Mouse (Mus musculus): Measurements from ENCODE around the gene Slc25a25.

GRCm38 (mm10) chr2:32451870-32452372 lies 676 bp upstream of the Slc25a25 start:
- TF ChIP-seq POLR2A (IDR thresholded peaks at IDR 0.05; ENCODE audit: insufficient read length, low read depth) (peak; percentile 60), USF1 (IDR thresholded peaks at IDR 0.05; ENCODE audit: low read depth) (no peak), TCF12 (IDR thresholded peaks at IDR 0.05; ENCODE audit: insufficient read depth, poor library complexity, severe bottlenecking) (no peak), POLR2AphosphoS2 (IDR thresholded peaks at IDR 0.05; ENCODE audit: insufficient read length, low read depth) (peak; percentile 47), TCF3 (IDR thresholded peaks at IDR 0.05; ENCODE audit: insufficient read length, low read depth) (no peak), MAX (IDR thresholded peaks at IDR 0.05; ENCODE audit: low read depth) (no peak), SRF (IDR thresholded peaks at IDR 0.05; ENCODE audit: control insufficient read depth, insufficient read length, low read depth) (peak; percentile 70), CEBPB (IDR thresholded peaks at IDR 0.05; ENCODE audit: insufficient read depth, poor library complexity, severe bottlenecking) (no peak), MYOG (IDR thresholded peaks at IDR 0.05; ENCODE audit: control insufficient read depth in 1 of 3, insufficient read depth in 1 of 3, insufficient read length in 2 of 3, low read depth in 2 of 3) (no peak)

Data from myocyte (in vitro differentiated cells).